Mouse (Mus musculus) ovary, postnatal 36 days (tissue): ENCODE results near the gene Zmiz1.
A peak's percentile ranks its signal among the peaks of the same experiment; 100 is the strongest.

Experiments used
- DNase-seq: peaks from one replicate; pipeline ENCODE4 v3.0.0; 2022; ENCODE audit warnings: low spot score, mixed read lengths

Zmiz1 gene

GRCm38 (mm10) chr14:25693888-25694568 is 235.0 kb downstream of the Zmiz1 start, which contains the start of gene Ppif:
Gene Ppif, plus strand, starts transcription at chr14:25694154.
- peak; percentile 97 for DNase-seq

GRCm38 (mm10) chr14:25694569-25694897 is 235.5 kb downstream of the Zmiz1 start:
- no peak for DNase-seq

- DNase-seq, result no peak
These were observed 236.1 kb downstream of the Zmiz1 start for GRCm38 (mm10) chr14:25695059-25695458.

GRCm38 (mm10) chr14:25696356-25696755 is 237.4 kb downstream of the Zmiz1 start:
- DNase-seq, result no peak

GRCm38 (mm10) chr14:25701986-25702385 is 243.0 kb downstream of the Zmiz1 start:
- no peak for DNase-seq

GRCm38 (mm10) chr14:25707691-25708181 is 248.8 kb downstream of the Zmiz1 start:
- no peak for DNase-seq

- DNase-seq, result peak; percentile 46
These were observed 249.5 kb downstream of the Zmiz1 start for GRCm38 (mm10) chr14:25708451-25708850.

- DNase-seq, result no peak
These were observed 249.9 kb downstream of the Zmiz1 start for GRCm38 (mm10) chr14:25708917-25709316.

GRCm38 (mm10) chr14:25710073-25710472 is 251.1 kb downstream of the Zmiz1 start:
- DNase-seq, result peak; percentile 43

GRCm38 (mm10) chr14:25710681-25711080 is 251.7 kb downstream of the Zmiz1 start:
- DNase-seq, result no peak

- no peak for DNase-seq
These were observed 252.2 kb downstream of the Zmiz1 start for GRCm38 (mm10) chr14:25711177-25711576.

GRCm38 (mm10) chr14:25711602-25712001 is 252.6 kb downstream of the Zmiz1 start:
- DNase-seq, result no peak

- DNase-seq, result no peak
These were observed 254.5 kb downstream of the Zmiz1 start for GRCm38 (mm10) chr14:25713443-25713842.
